Mouse (Mus musculus) T-helper 1 cell (primary cell): Measurements from ENCODE around the gene Cpvl.

Experiments
- in situ Hi-C: fragments of 300-600 bp; cut with MboI, MseI; formaldehyde crosslinking; loops from one replicate; pipeline ENCODE4 v1.15.1; 2025; ENCODE audit warnings: high pct_unique_total_duplicates

Cpvl gene

DNA sequence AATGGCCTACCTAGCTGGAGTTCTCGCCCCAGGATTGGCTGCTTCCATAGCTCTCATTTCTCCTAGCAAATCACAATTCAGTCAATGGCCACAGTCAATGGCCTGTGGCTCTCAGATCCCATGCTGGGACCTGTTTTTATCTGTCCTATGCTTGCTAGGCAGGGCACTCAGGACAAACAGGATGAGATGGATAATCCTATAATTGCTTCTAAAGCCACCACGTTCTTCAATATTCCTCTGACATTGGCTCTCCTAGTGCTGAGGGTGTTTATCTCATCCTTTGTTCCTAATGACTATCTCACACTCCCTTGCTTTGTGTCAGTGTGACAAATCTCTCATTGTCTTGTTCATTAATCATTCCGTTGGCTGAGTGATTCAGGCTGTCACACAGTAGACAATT is 39.5 kb downstream of the Cpvl start:
- in situ Hi-C loops = no loop called here

- in situ Hi-C loops = no loop called here
Observed at GRCm38 (mm10) chr6:53937143-53938134, 41.0 kb downstream of the Cpvl start.

- in situ Hi-C loops = no loop called here
Observed at GRCm38 (mm10) chr6:53931605-53932004, 46.9 kb downstream of the Cpvl start.

DNA sequence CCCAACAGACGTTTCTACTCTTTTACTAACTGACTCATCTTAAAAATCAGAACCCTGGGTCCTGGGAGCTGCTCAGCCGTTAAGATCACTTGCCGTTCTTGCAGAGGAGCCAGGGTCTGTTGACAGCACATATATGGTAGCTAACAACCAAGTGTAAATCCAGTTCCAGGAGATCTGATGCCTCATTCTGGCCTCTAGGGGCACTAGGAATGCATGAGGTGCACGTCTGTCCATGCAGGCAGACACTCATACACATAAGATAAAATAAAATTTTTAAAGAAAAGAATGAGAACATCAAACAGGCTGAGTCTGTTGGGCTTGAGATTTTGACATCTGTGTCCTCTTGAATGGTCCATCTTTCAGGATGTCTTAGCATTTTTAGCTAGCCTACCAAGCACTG is 48.6 kb downstream of the Cpvl start:
- in situ Hi-C loops = no loop called here

DNA sequence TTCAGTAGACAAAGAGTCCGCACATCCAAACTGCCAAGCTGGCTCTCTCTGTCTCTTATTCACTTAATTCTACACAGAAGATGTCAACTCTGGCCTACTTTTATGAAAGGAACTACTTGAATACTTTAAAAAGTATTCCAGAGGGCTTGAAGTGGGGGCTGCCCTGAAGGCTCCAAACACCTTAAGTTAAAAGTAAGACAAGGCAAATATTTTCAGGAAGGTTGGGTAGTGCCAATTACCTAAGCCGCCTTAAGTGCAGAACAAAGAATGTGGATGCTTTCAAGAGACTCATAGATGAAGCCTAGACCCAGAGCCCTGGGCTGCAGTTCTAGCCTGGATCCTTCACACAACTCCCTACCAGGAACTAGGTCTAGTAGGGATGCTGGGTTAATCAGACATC is 52.3 kb downstream of the Cpvl start:
- in situ Hi-C loops = no loop called here

DNA sequence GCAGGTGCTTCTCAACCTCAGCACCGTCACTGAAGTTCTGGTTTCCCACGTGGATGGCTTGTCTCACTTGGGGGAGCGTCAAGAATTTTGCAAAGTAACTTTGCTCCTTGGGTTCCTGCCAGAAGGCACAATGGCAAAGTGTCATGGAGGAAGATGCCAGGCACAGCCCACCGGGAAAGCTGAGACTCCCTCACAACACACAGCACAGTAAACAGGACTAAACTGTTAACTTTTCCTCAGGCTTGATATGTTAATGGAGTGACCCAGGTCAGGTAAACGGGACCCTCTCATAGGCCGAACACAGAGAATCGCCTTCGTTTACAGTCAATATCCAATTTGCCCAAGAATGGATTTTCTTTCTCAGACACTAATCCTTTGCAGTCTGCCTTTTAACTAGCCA is 53.3 kb downstream of the Cpvl start:
- in situ Hi-C loops = no loop called here

DNA sequence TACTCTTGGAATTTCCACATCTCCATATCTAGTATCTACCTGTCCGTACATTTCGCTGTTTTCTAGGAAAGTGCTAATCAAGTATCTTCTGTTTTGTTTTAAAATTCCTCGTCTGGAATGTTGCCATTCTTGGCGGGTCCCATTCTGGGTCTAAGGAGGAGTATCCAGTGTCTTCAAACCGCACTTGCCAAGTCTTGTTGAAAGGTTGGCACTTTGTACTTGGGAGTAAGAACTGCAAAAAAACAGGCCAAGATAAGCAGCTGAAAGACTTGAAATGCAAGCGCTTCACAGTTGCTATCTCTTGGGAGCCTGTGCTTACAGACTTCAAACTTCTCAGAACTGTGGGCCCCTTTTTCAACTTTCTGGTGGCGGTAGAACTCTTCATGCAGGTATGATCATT is 58.4 kb downstream of the Cpvl start:
- in situ Hi-C loops = no loop called here

GRCm38 (mm10) chr6:53917026-53917558 is 61.4 kb downstream of the Cpvl start:
- in situ Hi-C loops = no loop called here

DNA sequence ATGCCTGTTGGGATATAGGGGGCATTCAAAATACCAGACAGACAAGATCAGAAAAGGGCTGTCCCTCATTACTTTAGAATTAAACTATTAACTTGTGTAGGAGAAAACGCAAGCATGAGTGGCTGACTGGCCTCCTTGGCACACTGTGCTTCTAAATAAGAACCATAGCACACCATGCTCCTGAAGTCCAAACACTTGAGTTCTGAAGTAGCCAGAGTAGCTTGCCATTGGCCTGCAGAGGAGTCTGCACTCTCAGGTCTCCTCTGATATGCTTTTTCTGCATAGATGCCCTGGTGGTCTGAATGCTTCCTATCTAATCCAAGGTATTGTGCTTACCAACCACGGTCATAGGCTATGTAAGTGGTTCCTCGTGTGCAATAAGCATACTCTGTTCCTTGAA is 63.1 kb downstream of the Cpvl start:
- in situ Hi-C loops = no loop called here

DNA sequence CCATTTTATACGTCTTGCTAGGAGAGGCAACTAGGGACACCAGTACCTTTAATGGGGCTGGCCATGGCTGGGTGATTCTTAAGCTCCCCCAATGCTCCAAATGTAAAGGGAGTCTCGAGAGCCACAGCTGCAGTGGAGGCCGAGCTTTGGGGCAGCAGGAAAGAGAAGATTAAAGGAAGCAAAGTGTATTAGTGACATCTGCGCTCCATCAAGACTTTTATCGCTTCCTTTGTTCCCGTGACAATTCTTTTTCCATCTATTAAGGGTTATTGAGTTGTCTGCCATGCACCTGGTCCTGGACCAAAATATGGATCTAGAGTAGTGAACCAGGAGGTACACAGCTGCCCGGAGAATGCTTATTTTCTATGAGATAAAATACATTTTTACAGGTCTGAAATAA is 65.3 kb downstream of the Cpvl start:
- in situ Hi-C loops = no loop called here

- in situ Hi-C loops = no loop called here
Observed at GRCm38 (mm10) chr6:53912112-53912782, 66.2 kb downstream of the Cpvl start.

DNA sequence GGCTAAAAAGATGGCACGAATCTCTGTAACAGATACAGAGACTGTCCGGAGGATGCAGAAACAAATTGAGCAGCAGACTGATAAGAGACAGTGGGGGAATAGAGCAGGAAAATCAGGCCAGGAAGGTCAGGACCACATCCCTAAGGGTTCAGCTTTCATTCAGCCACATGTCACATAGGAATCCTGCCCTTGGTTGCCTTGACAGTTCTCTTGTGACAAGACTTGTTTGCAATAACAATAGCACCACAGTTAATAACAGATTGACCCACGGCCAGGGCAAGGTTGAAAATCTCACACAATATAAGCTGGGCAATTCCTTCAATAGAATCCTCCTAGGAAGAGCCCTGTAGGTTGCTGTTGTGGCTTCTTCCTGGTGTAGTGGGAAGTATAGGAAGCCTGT is 68.5 kb downstream of the Cpvl start:
- in situ Hi-C loops = no loop called here

- in situ Hi-C loops = no loop called here
Observed at GRCm38 (mm10) chr6:53909446-53909845, 69.0 kb downstream of the Cpvl start.

- in situ Hi-C loops = no loop called here
Observed at GRCm38 (mm10) chr6:53906871-53907270, 71.6 kb downstream of the Cpvl start.

DNA sequence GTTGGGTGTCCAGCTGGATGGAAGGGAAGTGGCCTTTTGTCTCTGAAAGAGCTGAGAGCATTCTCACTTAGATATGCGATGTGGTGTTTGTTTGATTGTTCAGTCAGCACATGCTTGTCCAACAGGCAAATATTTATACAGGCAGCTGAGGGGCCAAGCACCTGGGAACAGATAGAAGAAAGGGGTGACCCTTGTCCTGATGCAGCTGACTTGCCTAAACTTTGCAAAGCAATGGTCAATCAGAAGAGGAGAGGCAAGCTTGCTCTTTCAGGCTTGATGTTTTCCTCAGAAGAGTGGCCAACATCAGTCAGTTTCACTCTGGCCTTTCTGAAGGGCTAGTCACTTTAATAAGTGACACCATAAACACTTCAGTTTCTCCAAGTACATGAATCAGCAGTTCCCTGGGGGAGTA is 72.4 kb downstream of the Cpvl start:
- in situ Hi-C loops = no loop called here

DNA sequence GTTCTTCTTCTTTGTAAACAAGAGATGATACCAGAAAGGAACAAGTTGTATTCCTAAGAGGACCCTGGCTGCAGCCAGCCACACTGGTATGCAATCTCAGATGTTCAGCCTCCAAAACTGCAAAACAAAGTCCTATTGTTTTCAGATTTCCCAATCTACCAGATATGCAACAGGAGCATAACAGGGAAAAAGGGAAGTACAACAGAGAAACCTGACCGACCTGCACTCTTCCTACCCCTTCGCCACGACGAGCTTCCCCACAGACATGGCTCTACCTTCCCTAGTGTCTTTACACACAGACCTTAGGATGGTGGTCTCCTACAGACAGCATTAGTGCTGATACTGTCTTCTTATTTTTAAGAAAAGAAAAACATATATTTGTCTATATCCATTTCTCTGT is 72.9 kb downstream of the Cpvl start:
- in situ Hi-C loops = no loop called here

GRCm38 (mm10) chr6:53904703-53905395 is 73.6 kb downstream of the Cpvl start:
- in situ Hi-C loops = no loop called here

DNA sequence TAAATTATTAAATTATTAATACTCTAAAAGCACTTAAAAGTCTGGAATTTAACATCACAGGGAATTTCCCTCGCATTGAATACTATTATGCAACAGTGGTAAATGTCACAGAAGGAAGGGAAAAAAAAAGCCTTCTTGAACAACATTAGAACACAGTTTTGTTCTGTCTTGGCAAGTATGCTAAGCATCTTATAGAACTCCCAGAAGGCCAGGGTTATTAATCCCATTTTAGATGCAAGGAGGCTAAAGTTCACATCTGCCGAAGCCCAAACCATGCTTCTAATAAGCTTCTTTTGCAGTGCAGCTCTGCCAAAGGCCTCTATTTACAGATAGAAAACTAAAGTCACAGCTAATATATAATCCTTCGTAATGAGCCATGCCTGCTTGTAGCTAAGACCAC is 74.3 kb downstream of the Cpvl start:
- in situ Hi-C loops = no loop called here

DNA sequence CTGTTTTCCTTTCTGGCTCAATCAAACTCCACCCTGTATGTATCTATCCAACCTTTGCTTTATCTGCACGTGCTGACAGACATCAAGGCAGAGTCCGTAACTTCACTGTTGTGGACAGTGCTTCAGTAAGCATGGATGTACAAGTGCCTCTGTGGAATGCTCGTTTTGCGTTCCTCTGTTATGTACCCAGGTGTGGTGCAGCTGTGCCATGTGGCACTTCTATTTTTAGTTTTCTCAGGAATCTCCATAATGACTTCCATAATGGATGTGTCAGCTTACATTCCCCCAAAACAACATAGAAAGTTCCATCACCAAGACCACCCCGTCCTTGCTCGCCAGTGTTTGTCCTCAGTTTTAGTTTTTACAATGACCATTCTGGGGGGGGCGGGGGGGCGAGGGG is 76.7 kb downstream of the Cpvl start:
- in situ Hi-C loops = no loop called here

DNA sequence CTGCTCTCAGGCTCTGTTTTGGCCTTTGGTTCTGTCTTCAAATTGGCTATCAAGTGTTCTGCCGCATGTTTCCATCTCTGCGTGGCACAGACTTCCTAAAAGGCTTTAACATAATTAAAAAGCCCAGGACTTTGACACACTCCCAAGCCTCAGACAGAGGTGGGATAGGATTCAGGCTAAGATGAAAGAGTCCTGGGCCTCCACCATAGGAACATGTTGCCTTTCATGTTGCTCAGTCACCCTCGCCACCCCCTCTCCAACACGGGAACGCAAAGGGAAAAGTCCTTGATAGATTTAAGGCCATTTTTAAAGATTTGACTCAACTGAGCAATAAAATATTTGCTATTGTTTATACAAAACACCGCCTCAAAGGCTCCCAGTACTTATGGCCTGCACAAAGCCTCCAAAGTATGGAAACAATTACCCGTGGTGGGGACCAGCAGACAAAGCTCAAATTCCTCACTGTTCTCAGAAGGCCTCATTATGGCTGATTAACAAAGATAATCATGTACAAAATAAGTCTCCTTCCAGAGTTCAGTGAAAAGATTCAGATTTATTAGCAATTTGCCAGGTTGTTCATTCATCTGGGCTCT is 80.5 kb downstream of the Cpvl start:
- in situ Hi-C loops = no loop called here

DNA sequence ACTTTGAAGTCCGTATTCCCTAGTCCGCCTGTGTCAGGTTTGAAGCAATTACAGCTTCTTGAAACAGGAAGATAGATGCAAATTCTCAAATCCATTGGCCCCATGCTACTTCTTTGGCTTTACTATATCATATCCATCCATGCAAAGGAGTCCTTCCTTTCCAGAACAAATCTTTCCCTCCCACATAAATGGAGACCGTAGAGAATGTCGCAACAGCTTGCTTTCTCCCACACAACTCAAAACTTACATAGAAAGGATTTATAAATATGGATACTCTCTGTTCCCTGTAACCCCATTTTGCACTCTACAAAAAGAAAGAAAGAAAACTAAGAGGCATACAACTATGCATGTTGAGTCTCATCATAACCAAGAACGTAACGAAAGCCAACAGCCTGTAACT is 81.3 kb downstream of the Cpvl start:
- in situ Hi-C loops = no loop called here

DNA sequence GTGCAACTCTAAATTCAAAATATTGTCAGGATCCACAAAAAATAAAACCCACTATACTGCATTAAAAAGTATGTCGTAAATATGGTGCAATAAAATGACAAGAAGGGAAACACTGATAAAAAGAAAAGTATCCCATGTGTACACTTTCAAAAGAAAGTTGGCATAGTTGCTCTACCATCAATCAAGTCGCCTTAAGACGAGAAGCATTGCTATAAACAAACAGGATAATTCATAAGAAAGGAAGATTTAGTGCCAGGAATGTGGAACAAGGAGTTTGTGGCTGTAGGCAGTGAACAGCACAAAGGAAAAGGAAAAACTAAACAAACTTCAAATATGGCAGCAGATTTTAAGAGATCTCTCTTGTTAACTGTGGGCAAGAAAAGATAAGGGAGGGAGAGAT is 84.7 kb downstream of the Cpvl start:
- in situ Hi-C loops = no loop called here
